Mouse (Mus musculus) hindbrain, embryonic 14.5 days (tissue): ENCODE measurements at regions not wholly inside any gene's neighbourhood (a gene's known extent, or its start where the extent isn't known, plus 50 kb on each side); places are given as distances from the start of the nearest gene placed in this dataset.

Source experiments
- ATAC-seq: fragments of 200-750 bp; cut with Nextera tagmentation; 2 replicates; pipeline ENCODE4 v1.8.0; 2017; ENCODE audit warnings: moderate number of reproducible peaks, mild to moderate bottlenecking, moderate TSS enrichment, moderate library complexity; ENCODE audit not compliant: low FRiP score
- DNase-seq: peaks from one replicate; pipeline ENCODE4 v3.0.0-alpha.2; 2015; ENCODE audit warnings: low spot score
- H3K27ac ChIP-seq: fragments of 300-500 bp; sonication (generic); 2 replicates; pipeline ENCODE4 v1.5.1; 2014; ENCODE audit warnings: mild to moderate bottlenecking, moderate library complexity
- H3K27me3 ChIP-seq: fragments of 300-500 bp; sonication (generic); 2 replicates; pipeline ENCODE4 v1.6.1; 2014; ENCODE audit warnings: mild to moderate bottlenecking, low read length, mixed read lengths; ENCODE audit not compliant: control insufficient read depth, insufficient read depth
- H3K36me3 ChIP-seq: fragments of 300-500 bp; sonication (generic); replicated peaks from 2 replicates; pipeline ENCODE4 v1.6.1; 2014; ENCODE audit not compliant: control insufficient read depth, insufficient read depth
- H3K4me1 ChIP-seq: fragments of 300-500 bp; sonication (generic); replicated peaks from 2 replicates; pipeline ENCODE4 v1.6.1; 2014; ENCODE audit warnings: antibody characterized with exemption, low read length, mixed read lengths; ENCODE audit not compliant: control insufficient read depth, insufficient read depth
- H3K4me2 ChIP-seq: fragments of 300-500 bp; sonication (generic); replicated peaks from 2 replicates; pipeline ENCODE4 v1.6.1; 2014; ENCODE audit warnings: mild to moderate bottlenecking, moderate library complexity
- H3K4me3 ChIP-seq: fragments of 300-500 bp; sonication (generic); replicated peaks from 2 replicates; pipeline ENCODE4 v1.5.1; 2014; ENCODE audit warnings: mild to moderate bottlenecking, low read length
- H3K9ac ChIP-seq: fragments of 300-500 bp; sonication (generic); 2 replicates; pipeline ENCODE4 v1.6.1; 2014
- H3K9me3 ChIP-seq: fragments of 300-500 bp; sonication (generic); 2 replicates; pipeline ENCODE4 v1.6.1; 2016; ENCODE audit warnings: low read length; ENCODE audit not compliant: control insufficient read depth
- WGBS: fragments of 180-500 bp; shearing (Covaris S2); extraction: QIAGEN DNeasy Blood & Tissue Kit; methylation state at CpG from one replicate; pipeline ENCODE4 v1.1.7; 2014; 5-methylcytosine and 5-hydroxymethylcytosine counted together

DNA sequence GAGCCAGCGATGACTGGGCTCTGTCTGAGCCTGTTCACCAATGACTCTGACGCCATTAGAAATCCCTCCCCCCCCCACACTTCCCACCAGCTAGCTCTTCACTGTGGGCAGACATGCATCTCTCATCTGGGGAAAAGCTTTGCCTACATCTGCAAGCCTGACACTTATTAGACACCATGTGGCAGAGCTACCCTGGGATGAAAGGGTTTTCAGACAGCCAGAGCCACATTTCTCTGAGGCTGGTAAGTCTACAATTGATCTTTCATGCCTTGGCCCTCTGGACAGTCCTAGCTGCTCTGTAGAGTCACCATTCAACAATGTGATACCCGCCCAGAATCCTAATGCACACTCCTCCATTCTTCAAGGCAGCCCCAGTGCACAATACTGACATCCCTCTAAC, 72.8 kb upstream of the Rgma start:
- Histone ChIP-seq H3K27ac (peak overlapping the region; percentile 10), H3K36me3 (no peaks in the 10 kb centered on the region), H3K4me3 (no peak overlapping the region), H3K4me1 (peaks cover 32% of the 10 kb centered on the region), H3K27me3 (no peaks in the 10 kb centered on the region), H3K9me3 (no peaks in the 10 kb centered on the region), H3K4me2 (no peak overlapping the region), H3K9ac (no peak overlapping the region)
- 40% methylated on average over 3 of the region's 3 CpGs for WGBS
- DNase-seq (no peak), ATAC-seq (peak; percentile 72)

- no peak overlapping the region for H3K9ac ChIP-seq
- ATAC-seq (no peak), DNase-seq (no peak)
- H3K27ac ChIP-seq = 0 out of 2 replicates have a peak overlapping the region, but pooled peaks have one; percentile 14
- 12% methylated on average over 9 of the region's 9 CpGs for WGBS
- H3K27me3 ChIP-seq = no peaks in the 10 kb centered on the region
- no peaks in the 10 kb centered on the region for H3K36me3 ChIP-seq
- H3K4me1 ChIP-seq = peaks cover 32% of the 10 kb centered on the region
- H3K4me2 ChIP-seq = no peak overlapping the region
- no peaks in the 10 kb centered on the region for H3K9me3 ChIP-seq
- no peak overlapping the region for H3K4me3 ChIP-seq
Observed at GRCm38 (mm10) chr7:73303818-73304217, 71.5 kb upstream of the Rgma start.

DNA sequence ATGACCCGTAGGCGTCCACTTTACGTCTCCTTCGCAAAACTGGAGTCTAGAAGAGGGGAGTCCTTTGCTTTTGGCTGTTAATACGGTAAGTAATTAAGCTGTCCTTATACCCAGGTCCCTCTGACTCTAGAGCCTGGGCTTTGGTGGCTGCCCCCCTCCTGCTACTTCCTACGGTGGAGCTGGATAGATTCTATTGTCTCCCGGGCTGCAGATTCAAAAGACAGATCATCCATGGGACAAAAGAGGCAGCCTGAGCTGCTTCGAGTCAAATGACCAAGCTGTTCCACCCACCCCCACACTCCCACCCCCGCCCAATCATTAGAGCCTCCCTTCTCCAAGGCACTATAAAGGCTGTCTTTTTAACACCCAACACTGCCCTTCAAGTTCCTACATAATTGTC, 70.5 kb upstream of the Rgma start:
- H3K9ac ChIP-seq = no peak overlapping the region
- H3K4me2 ChIP-seq = 0 out of 2 replicates have a peak overlapping the region, but pooled peaks have one; percentile 1
- ATAC-seq (peak; percentile 53), DNase-seq (no peak)
- WGBS = 7% methylated on average over 9 of the region's 9 CpGs
- no peaks in the 10 kb centered on the region for H3K27me3 ChIP-seq
- H3K4me3 ChIP-seq = no peak overlapping the region
- H3K27ac ChIP-seq = no peak overlapping the region
- H3K36me3 ChIP-seq = no peaks in the 10 kb centered on the region
- no peaks in the 10 kb centered on the region for H3K9me3 ChIP-seq
- peaks cover 32% of the 10 kb centered on the region for H3K4me1 ChIP-seq

GRCm38 (mm10) chr7:73305286-73305975, 69.9 kb upstream of the Rgma start:
- Histone ChIP-seq H3K4me3 (no peak overlapping the region), H3K27me3 (no peaks in the 10 kb centered on the region), H3K4me2 (0 out of 2 replicates have a peak overlapping the region, but pooled peaks have one; percentile 3), H3K4me1 (peaks cover 32% of the 10 kb centered on the region), H3K36me3 (no peaks in the 10 kb centered on the region), H3K9me3 (no peaks in the 10 kb centered on the region), H3K9ac (no peak overlapping the region), H3K27ac (0 out of 2 replicates have a peak overlapping the region, but pooled peaks have one; percentile 33)
- DNase-seq (no peak), ATAC-seq (no peak)
- 10% methylated on average over 14 of the region's 14 CpGs for WGBS

- Histone ChIP-seq H3K4me3 (no peak overlapping the region), H3K9ac (no peak overlapping the region), H3K9me3 (no peaks in the 10 kb centered on the region), H3K4me2 (no peak overlapping the region), H3K36me3 (no peaks in the 10 kb centered on the region), H3K27me3 (no peaks in the 10 kb centered on the region), H3K4me1 (peaks cover 32% of the 10 kb centered on the region), H3K27ac (0 out of 2 replicates have a peak overlapping the region, but pooled peaks have one; percentile 33)
- no peak for ATAC-seq
- DNase-seq = no peak
- 49% methylated on average over 6 of the region's 6 CpGs for WGBS
Observed at GRCm38 (mm10) chr7:73306296-73306695, 69.0 kb upstream of the Rgma start.

DNA sequence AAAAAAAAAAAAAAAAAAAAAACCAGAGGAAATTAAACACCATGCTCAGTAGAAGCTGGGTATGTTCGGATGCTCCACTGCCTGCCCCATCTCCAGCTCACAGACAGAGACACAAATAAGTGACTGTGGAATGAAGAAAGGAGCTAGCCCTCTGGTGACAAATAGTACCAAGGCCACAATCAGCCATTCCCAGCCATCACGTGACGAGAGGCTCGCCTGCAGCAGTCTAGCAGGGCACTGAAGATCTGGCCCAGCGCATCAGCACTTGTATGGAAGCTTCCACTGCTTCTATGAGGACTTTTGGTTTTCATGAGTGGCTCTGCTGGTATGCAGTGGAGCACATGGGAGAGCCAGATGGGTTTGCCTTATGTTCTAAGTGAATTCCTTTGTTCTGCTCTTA, 68.6 kb upstream of the Rgma start:
- H3K9ac ChIP-seq = no peak overlapping the region
- no peak overlapping the region for H3K27ac ChIP-seq

DNA sequence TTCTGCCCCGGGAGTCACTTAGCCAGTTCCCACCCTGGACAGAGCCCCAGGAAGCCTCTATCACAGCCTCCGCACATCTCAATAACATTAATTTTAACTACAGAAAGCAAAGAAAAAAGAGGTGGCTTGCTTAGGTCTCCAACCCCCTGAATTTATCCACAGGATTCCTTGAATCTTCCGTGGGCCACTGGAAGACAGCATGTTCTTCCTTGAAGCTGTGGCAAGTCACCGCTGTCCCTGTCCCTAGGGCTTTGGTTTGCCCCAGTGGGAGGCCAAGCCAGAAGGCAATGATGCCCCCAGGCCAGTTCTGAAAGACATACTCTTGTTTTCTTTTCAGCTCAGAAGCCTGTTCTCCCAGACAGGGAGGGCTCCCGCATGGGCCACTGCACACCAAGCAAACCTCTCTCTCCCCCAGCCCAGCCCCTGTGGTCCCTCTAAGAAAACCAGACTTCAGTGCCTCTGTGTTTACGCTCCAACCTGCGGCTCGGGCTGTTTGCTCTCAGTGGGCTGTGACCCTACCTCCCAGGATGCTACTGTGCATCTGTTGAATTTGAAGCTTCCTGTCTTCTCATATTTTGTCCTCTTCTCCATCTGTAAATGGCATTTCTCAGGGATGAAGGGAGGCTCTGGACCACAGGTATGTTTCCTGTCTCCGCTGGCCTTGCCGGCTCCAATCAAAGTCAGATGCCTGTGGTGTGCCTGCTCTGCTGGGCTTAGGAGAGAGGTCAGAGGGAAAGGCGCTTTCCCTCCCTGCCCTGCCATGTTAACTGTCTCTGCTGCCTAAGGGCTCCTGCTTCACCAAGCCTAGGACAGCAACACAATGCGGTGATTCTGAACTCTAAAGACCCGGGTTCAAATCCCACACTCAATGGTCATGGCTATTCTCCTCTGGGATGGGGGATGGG, 67.5 kb upstream of the Rgma start:
- no peak overlapping the region for H3K27ac ChIP-seq
- no peak for ATAC-seq

More for the DNA sequence above, 68.6 kb upstream of the Rgma start:
- H3K9me3 ChIP-seq = no peaks in the 10 kb centered on the region
- DNase-seq (no peak), ATAC-seq (no peak)
- H3K4me3 ChIP-seq = no peak overlapping the region
- H3K4me2 ChIP-seq = no peak overlapping the region
- no peaks in the 10 kb centered on the region for H3K27me3 ChIP-seq
- peaks cover 32% of the 10 kb centered on the region for H3K4me1 ChIP-seq
- no peaks in the 10 kb centered on the region for H3K36me3 ChIP-seq
- WGBS = 41% methylated on average over 5 of the region's 5 CpGs

DNA sequence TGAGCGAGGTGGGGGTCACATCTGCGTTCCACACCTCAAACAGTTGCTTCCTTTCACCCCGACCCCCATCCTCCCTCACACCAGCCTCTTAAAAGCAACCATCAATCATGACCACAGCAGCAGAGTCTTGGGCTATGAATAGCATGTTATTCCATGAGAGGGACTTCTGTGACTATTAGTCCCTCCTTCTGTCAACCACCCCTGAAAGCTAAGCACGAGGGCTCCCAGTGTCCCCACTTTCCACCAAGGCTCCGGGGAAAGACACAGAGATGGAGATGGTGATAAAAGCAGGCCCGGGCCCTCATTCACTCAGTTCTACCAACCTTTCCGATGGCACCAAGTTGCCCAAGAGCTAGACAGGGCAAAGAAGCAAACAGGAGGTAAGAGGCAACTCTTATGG, 66.3 kb upstream of the Rgma start:
- no peak overlapping the region for H3K4me2 ChIP-seq
- no peaks in the 10 kb centered on the region for H3K9me3 ChIP-seq
- H3K4me1 ChIP-seq = peaks cover 26% of the 10 kb centered on the region
- DNase-seq = no peak
- WGBS = 67% methylated on average over 7 of the region's 7 CpGs
- ATAC-seq = no peak
- no peaks in the 10 kb centered on the region for H3K27me3 ChIP-seq
- H3K4me3 ChIP-seq = no peak overlapping the region
- H3K27ac ChIP-seq = no peak overlapping the region
- H3K36me3 ChIP-seq = no peaks in the 10 kb centered on the region
- H3K9ac ChIP-seq = no peak overlapping the region

More for the DNA sequence above, 67.5 kb upstream of the Rgma start:
- Histone ChIP-seq H3K9me3 (no peaks in the 10 kb centered on the region), H3K4me1 (peaks cover 32% of the 10 kb centered on the region), H3K36me3 (no peaks in the 10 kb centered on the region), H3K4me2 (no peak overlapping the region), H3K4me3 (no peak overlapping the region), H3K9ac (no peak overlapping the region), H3K27me3 (no peaks in the 10 kb centered on the region)
- no peak for DNase-seq
- WGBS = 35% methylated on average over 13 of the region's 13 CpGs

GRCm38 (mm10) chr7:73310056-73310455, 65.3 kb upstream of the Rgma start:
- Histone ChIP-seq H3K36me3 (no peaks in the 10 kb centered on the region), H3K4me2 (no peak overlapping the region), H3K4me3 (no peak overlapping the region), H3K27ac (no peak overlapping the region), H3K27me3 (no peaks in the 10 kb centered on the region), H3K9ac (no peak overlapping the region), H3K9me3 (no peaks in the 10 kb centered on the region), H3K4me1 (peaks cover 17% of the 10 kb centered on the region)
- DNase-seq (no peak), ATAC-seq (no peak)
- 97% methylated on average over 10 of the region's 10 CpGs for WGBS
